In the genomic region with DNA sequence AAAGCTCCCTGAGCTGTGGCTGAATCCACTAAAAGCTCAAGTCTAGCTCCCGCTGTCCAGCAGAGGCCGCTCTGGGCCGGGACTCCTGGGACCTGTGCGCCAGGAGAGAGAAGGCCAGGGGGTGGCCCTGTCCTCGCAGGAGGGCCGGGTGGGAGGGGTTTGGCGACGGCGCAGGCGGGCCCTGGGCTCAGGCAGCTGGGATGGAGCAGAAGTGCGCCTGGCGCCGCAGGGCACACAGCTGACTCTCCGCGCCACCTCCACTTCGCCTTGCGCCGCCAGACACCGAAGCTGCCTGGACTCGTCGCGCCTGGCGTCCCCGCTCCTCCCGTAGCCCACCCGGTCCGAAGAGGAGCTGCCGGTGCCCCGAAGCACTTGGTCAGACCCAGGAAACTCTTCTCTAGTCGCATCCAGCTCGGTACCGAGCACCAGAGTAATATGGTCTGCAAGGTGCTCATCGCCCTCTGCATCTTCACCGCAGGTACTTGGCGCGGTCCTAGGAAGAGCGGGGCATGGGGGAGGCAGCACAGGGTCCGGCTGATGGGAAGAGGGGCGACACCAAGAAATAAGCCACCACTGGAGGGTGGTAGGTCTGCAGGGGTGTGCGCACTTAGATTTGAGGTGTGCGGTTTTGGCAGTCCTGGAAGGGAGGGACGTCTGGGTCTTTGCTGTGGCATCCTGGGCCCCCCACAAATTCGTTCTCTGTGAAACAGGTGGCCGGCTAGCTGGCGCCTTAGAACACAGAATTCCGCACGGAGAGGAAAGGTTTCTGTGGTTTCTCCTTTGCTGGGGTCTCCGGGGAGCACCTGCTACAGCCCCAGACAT, we compare ENCODE assay signal across 8 mouse cellular contexts. TPM values are rescaled to one million over a fixed set of nuclear protein-coding genes. Genes with fewer than 3 reads are reported as not detected.
DNase-seq lines count a peak whose midpoint lies in the region; ATAC-seq and TF ChIP-seq lines count a peak whose summit lies in the region.

A gene (plus strand): TSS at position 136 of the 822 bp plus-strand sequence.

- WGBS in embryonic facial prominence, embryonic 14.5 days, result 1% methylated on average over 24 of the region's 48 CpGs
- WGBS in kidney, embryonic 14.5 days, result 1% methylated on average over 47 of the region's 48 CpGs
- WGBS in limb, embryonic 14.5 days, result under 1% methylated on average over 46 of the region's 48 CpGs
- under 1% methylated on average over 47 of the region's 48 CpGs for WGBS in midbrain, postnatal 0 days

- peaks cover 10% of the 10 kb centered on the region; the same call in 1 of the 2 replicates for H3K27me3 ChIP-seq in embryonic facial prominence, embryonic 14.5 days (replicated peaks; ENCODE audit: control insufficient read depth, insufficient read depth, low read length)
- no peaks in the 10 kb centered on the region for H3K27me3 ChIP-seq in kidney, embryonic 14.5 days (ENCODE audit: control insufficient read depth, insufficient read depth, low read length)
- H3K27me3 ChIP-seq in limb, embryonic 14.5 days (ENCODE audit: control insufficient read depth, insufficient read depth, low read length), result peaks cover 5% of the 10 kb centered on the region; the same call in 1 of the 2 replicates
- H3K27me3 ChIP-seq in midbrain, postnatal 0 days (ENCODE audit: insufficient read depth, low read length), result peaks cover 3% of the 10 kb centered on the region; the same call in 1 of the 2 replicates

- ATAC-seq in embryonic facial prominence, embryonic 14.5 days (ENCODE audit: low read depth), result peak; percentile 99
- ATAC-seq in kidney, embryonic 14.5 days (ENCODE audit: low FRiP score, low TSS enrichment), result peak; percentile 98
- ATAC-seq in limb, embryonic 14.5 days (ENCODE audit: low FRiP score, low read depth), result peak; percentile 94
- peak; percentile 95 for ATAC-seq in midbrain, postnatal 0 days (ENCODE audit: low FRiP score)

- TF ChIP-seq CTCF in midbrain, postnatal 0 days (IDR thresholded peaks at IDR 0.05), result peak; percentile 85

- H3K4me1 ChIP-seq in embryonic facial prominence, embryonic 14.5 days (ENCODE audit: control insufficient read depth, insufficient read depth, low read length), result peaks cover 20% of the 10 kb centered on the region
- H3K4me1 ChIP-seq in kidney, embryonic 14.5 days (ENCODE audit: control insufficient read depth, insufficient read depth, low read length), result no peaks in the 10 kb centered on the region; the same call in 1 of the 2 replicates
- peaks cover 20% of the 10 kb centered on the region for H3K4me1 ChIP-seq in limb, embryonic 14.5 days (ENCODE audit: control insufficient read depth, insufficient read depth, low read length)
- H3K4me1 ChIP-seq in midbrain, postnatal 0 days (ENCODE audit: insufficient read depth, low read length), result peaks cover 3% of the 10 kb centered on the region; the same call in 1 of the 2 replicates

- peak within 1 kb of the TSS; percentile 93 for H3K4me2 ChIP-seq in embryonic facial prominence, embryonic 14.5 days (ENCODE audit: low read depth, low read length)
- H3K4me2 ChIP-seq in kidney, embryonic 14.5 days (replicated peaks; ENCODE audit: low read depth, low read length), result peak within 1 kb of the TSS; percentile 88
- peak within 1 kb of the TSS; percentile 93 for H3K4me2 ChIP-seq in limb, embryonic 14.5 days (replicated peaks; ENCODE audit: low read depth, low read length, severe bottlenecking)
- peak within 1 kb of the TSS; percentile 91 for H3K4me2 ChIP-seq in midbrain, postnatal 0 days (ENCODE audit: low read depth, low read length, poor library complexity, severe bottlenecking)

- no peak for TF ChIP-seq POLR2A in limb, embryonic 14.5 days (IDR thresholded peaks at IDR 0.05; ENCODE audit: borderline replicate concordance, extremely low read depth, insufficient read depth, insufficient read length)

- DNase-seq in 3134 (ENCODE audit: extremely low read depth, insufficient read length, low spot score), result peak; percentile 2
- DNase-seq in adrenal gland, postnatal 4 days (ENCODE audit: low spot score in 2 of 2), result peak; percentile 57 to 74
- DNase-seq in embryonic facial prominence, embryonic 14.5 days (ENCODE audit: low spot score), result peak; percentile 94
- peak; percentile 65 to 68 for DNase-seq in heart, adult 9 months (ENCODE audit: low spot score in 2 of 2)
- peak; percentile 87 for DNase-seq in limb, embryonic 14.5 days (ENCODE audit: low spot score)
- peak; percentile 85 for DNase-seq in midbrain, postnatal 0 days (ENCODE audit: low spot score)
- DNase-seq in spleen, postnatal 4 days (ENCODE audit: low spot score in 2 of 2), result peak; percentile 62 to 73

- H3K4me3 ChIP-seq in embryonic facial prominence, embryonic 14.5 days (ENCODE audit: low read depth, low read length), result peak within 1 kb of the TSS; percentile 62
- H3K4me3 ChIP-seq in kidney, embryonic 14.5 days (ENCODE audit: low read length), result peak within 1 kb of the TSS; percentile 60
- H3K4me3 ChIP-seq in limb, embryonic 14.5 days (replicated peaks; ENCODE audit: low read length), result peak within 1 kb of the TSS; percentile 52
- peak within 1 kb of the TSS; percentile 55 for H3K4me3 ChIP-seq in midbrain, postnatal 0 days (ENCODE audit: low read depth, low read length)

- no peaks in the 10 kb centered on the region for H3K9me3 ChIP-seq in embryonic facial prominence, embryonic 14.5 days (ENCODE audit: control insufficient read depth, low read length)
- H3K9me3 ChIP-seq in kidney, embryonic 14.5 days (ENCODE audit: control insufficient read depth, low read length), result no peaks in the 10 kb centered on the region
- no peaks in the 10 kb centered on the region for H3K9me3 ChIP-seq in limb, embryonic 14.5 days (ENCODE audit: control insufficient read depth, low read length)
- H3K9me3 ChIP-seq in midbrain, postnatal 0 days (ENCODE audit: low read length), result no peaks in the 10 kb centered on the region

- H3K9ac ChIP-seq in embryonic facial prominence, embryonic 14.5 days (ENCODE audit: low read depth, low read length), result peak within 1 kb of the TSS; percentile 67
- peak within 1 kb of the TSS; percentile 53 for H3K9ac ChIP-seq in kidney, embryonic 14.5 days (ENCODE audit: low read depth, low read length)
- H3K9ac ChIP-seq in limb, embryonic 14.5 days (ENCODE audit: low read depth, low read length, severe bottlenecking), result peak within 1 kb of the TSS; percentile 48
- H3K9ac ChIP-seq in midbrain, postnatal 0 days (replicated peaks; ENCODE audit: low read length, poor library complexity, severe bottlenecking), result peak within 1 kb of the TSS; percentile 51

- H3K27ac ChIP-seq in embryonic facial prominence, embryonic 14.5 days (replicated peaks; ENCODE audit: low read depth, low read length), result no peak within 1 kb of the TSS
- H3K27ac ChIP-seq in kidney, embryonic 14.5 days (ENCODE audit: low read depth, low read length), result no peak within 1 kb of the TSS
- H3K27ac ChIP-seq in limb, embryonic 14.5 days (replicated peaks; ENCODE audit: low read depth, low read length), result no peak within 1 kb of the TSS
- no peak within 1 kb of the TSS for H3K27ac ChIP-seq in midbrain, postnatal 0 days (ENCODE audit: low read depth, low read length)

- H3K36me3 ChIP-seq in embryonic facial prominence, embryonic 14.5 days (ENCODE audit: control insufficient read depth, insufficient read depth, low read length), result no peaks in the 10 kb centered on the region
- no peaks in the 10 kb centered on the region for H3K36me3 ChIP-seq in kidney, embryonic 14.5 days (ENCODE audit: control insufficient read depth, insufficient read depth, low read length)
- no peaks in the 10 kb centered on the region for H3K36me3 ChIP-seq in limb, embryonic 14.5 days (ENCODE audit: control insufficient read depth, insufficient read depth, low read length)
- H3K36me3 ChIP-seq in midbrain, postnatal 0 days (ENCODE audit: insufficient read depth, low read length), result no peaks in the 10 kb centered on the region

RNA-seq across cellular contexts. Expression of the gene that starts here (rescaled TPM):
- 10 to 100 TPM; 49.4 to 53.2 TPM for total RNA-seq in adrenal gland, postnatal 4 days (2021)
- 25.6 and 27.6 TPM in 2 replicates for polyA plus RNA-seq in embryonic facial prominence, embryonic 14.5 days (2014; fragmentation: Nextera tagmentation; extraction: Ambion mirVana)
- polyA plus RNA-seq in kidney, embryonic 14.5 days (2014; fragmentation: Nextera tagmentation; extraction: Ambion mirVana), result 7.1 and 8.1 TPM in 2 replicates
- polyA plus RNA-seq in limb, embryonic 14.5 days (2012; rRNA removed), result 20.8 and 21.6 TPM in 2 replicates
- 25.1 and 27.0 TPM in 2 replicates for polyA plus RNA-seq in limb, embryonic 14.5 days (2014; fragmentation: Nextera tagmentation; extraction: Ambion mirVana)
- total RNA-seq in midbrain, postnatal 0 days (2014; rRNA removed), result 11.8 and 13.1 TPM in 2 replicates
- polyA plus RNA-seq in midbrain, postnatal 0 days (2015; fragmentation: Nextera tagmentation; extraction: Ambion mirVana), result 8.8 and 8.9 TPM in 2 replicates

Comparison
In these comparisons a context has a peak if more than half of its experiments do, and no peak if none do; other contexts are left out.
1. DNase-seq: peak in every context shown above with its lines; median percentile 94 in embryonic facial prominence, embryonic 14.5 days; 87 in limb, embryonic 14.5 days; 85 in midbrain, postnatal 0 days; 68 in spleen, postnatal 4 days; 66 in heart, adult 9 months; 66 in adrenal gland, postnatal 4 days; 2 in 3134.